In genomic region chr5:35671474-35671891, GRCm38 (mm10) we compare ENCODE assay signal across 8 mouse cellular contexts. TPM values are rescaled to one million over a fixed set of nuclear protein-coding genes. Genes with fewer than 3 reads are reported as not detected.
DNase-seq lines count a peak whose midpoint lies in the region; ATAC-seq and TF ChIP-seq lines count a peak whose summit lies in the region.

No protein-coding gene starts in this region.

- no peak overlapping the region for H3K4me3 ChIP-seq in hindbrain, embryonic 10.5 days
- no peak overlapping the region for H3K4me3 ChIP-seq in hindbrain, embryonic 11.5 days (ENCODE audit: low read depth, low read length)
- H3K4me3 ChIP-seq in heart, embryonic 14.5 days (ENCODE audit: control insufficient read depth in 1 of 2, insufficient read depth in 1 of 2, low read depth in 1 of 2, low read length in 2 of 2), result no peak overlapping the region
- H3K4me3 ChIP-seq in lung, embryonic 16.5 days (ENCODE audit: low read length), result no peak overlapping the region
- H3K4me3 ChIP-seq in stomach, postnatal 0 days (ENCODE audit: low read depth, low read length), result no peak overlapping the region

- no peak for TF ChIP-seq EP300 in stomach, postnatal 0 days (optimal IDR thresholded peaks at IDR 0.05)

- ATAC-seq in hindbrain, embryonic 11.5 days (ENCODE audit: low FRiP score), result no peak
- ATAC-seq in heart, embryonic 14.5 days (ENCODE audit: insufficient number of reproducible peaks, insufficient read depth, low FRiP score, low read depth), result peak; percentile 16; the same call in 1 of the 2 replicates
- ATAC-seq in lung, embryonic 16.5 days (ENCODE audit: low read depth), result peak; percentile 58
- ATAC-seq in stomach, postnatal 0 days (ENCODE audit: low FRiP score, low TSS enrichment), result peak; percentile 59

- H3K4me2 ChIP-seq in hindbrain, embryonic 11.5 days (replicated peaks; ENCODE audit: low read depth, low read length), result no peak overlapping the region
- no peak overlapping the region for H3K4me2 ChIP-seq in heart, embryonic 14.5 days (ENCODE audit: low read length)
- no peak overlapping the region for H3K4me2 ChIP-seq in lung, embryonic 16.5 days (ENCODE audit: low read depth, low read length)
- no peak overlapping the region for H3K4me2 ChIP-seq in stomach, postnatal 0 days (replicated peaks; ENCODE audit: low read depth)

- H3K9me3 ChIP-seq in hindbrain, embryonic 10.5 days, result no peaks in the 10 kb centered on the region
- H3K9me3 ChIP-seq in hindbrain, embryonic 11.5 days (ENCODE audit: control insufficient read depth, low read length), result no peaks in the 10 kb centered on the region
- H3K9me3 ChIP-seq in heart, embryonic 14.5 days (ENCODE audit: control insufficient read depth, low read length), result no peaks in the 10 kb centered on the region
- no peaks in the 10 kb centered on the region for H3K9me3 ChIP-seq in lung, embryonic 16.5 days (ENCODE audit: control insufficient read depth, low read length)
- no peaks in the 10 kb centered on the region for H3K9me3 ChIP-seq in stomach, postnatal 0 days (ENCODE audit: control insufficient read depth, low read length)

- peaks cover 71% of the 10 kb centered on the region for H3K4me1 ChIP-seq in hindbrain, embryonic 10.5 days (replicated peaks)
- no peaks in the 10 kb centered on the region for H3K4me1 ChIP-seq in hindbrain, embryonic 11.5 days (replicated peaks; ENCODE audit: control insufficient read depth, insufficient read depth, low read length)
- H3K4me1 ChIP-seq in heart, embryonic 14.5 days (ENCODE audit: control insufficient read depth in 2 of 2, insufficient read depth in 2 of 2, low read length in 2 of 2), result peaks cover 54 to 56% of the 10 kb centered on the region in 2 experiments
- peaks cover 55% of the 10 kb centered on the region for H3K4me1 ChIP-seq in lung, embryonic 16.5 days (replicated peaks; ENCODE audit: control insufficient read depth, insufficient read depth, low read length)
- H3K4me1 ChIP-seq in stomach, postnatal 0 days (replicated peaks; ENCODE audit: control insufficient read depth, insufficient read depth), result peaks cover 35% of the 10 kb centered on the region

- TF ChIP-seq CTCF in stomach, postnatal 0 days (IDR thresholded peaks at IDR 0.05; ENCODE audit: low read depth), result no peak

- WGBS in hindbrain, embryonic 10.5 days, result 76% methylated on average over 9 of the region's 9 CpGs
- WGBS in hindbrain, embryonic 11.5 days, result 74% methylated on average over 9 of the region's 9 CpGs
- 33% methylated on average over 9 of the region's 9 CpGs for WGBS in heart, embryonic 14.5 days
- WGBS in lung, embryonic 16.5 days, result 43% methylated on average over 9 of the region's 9 CpGs
- 42% methylated on average over 9 of the region's 9 CpGs for WGBS in stomach, postnatal 0 days

- H3K27me3 ChIP-seq in hindbrain, embryonic 10.5 days (ENCODE audit: insufficient read depth, poor library complexity, severe bottlenecking), result peaks cover under 1% of the 10 kb centered on the region; the same call in 1 of the 2 replicates
- no peaks in the 10 kb centered on the region for H3K27me3 ChIP-seq in hindbrain, embryonic 11.5 days (ENCODE audit: control insufficient read depth, insufficient read depth, low read length)
- H3K27me3 ChIP-seq in heart, embryonic 14.5 days (ENCODE audit: control insufficient read depth, insufficient read depth, low read length), result no peaks in the 10 kb centered on the region
- H3K27me3 ChIP-seq in lung, embryonic 16.5 days (ENCODE audit: control insufficient read depth, insufficient read depth, low read depth, low read length), result no peaks in the 10 kb centered on the region
- no peaks in the 10 kb centered on the region for H3K27me3 ChIP-seq in stomach, postnatal 0 days (ENCODE audit: control insufficient read depth, insufficient read depth, low read length)

- H3K9ac ChIP-seq in hindbrain, embryonic 11.5 days (ENCODE audit: low read depth, low read length), result no peak overlapping the region
- H3K9ac ChIP-seq in heart, embryonic 14.5 days (ENCODE audit: low read length), result no peak overlapping the region
- no peak overlapping the region for H3K9ac ChIP-seq in lung, embryonic 16.5 days (ENCODE audit: low read length)
- no peak overlapping the region for H3K9ac ChIP-seq in stomach, postnatal 0 days (ENCODE audit: low read length)

- DNase-seq in hindbrain, embryonic 10.5 days (ENCODE audit: low spot score), result peak; percentile 18
- no peak for DNase-seq in hindbrain, embryonic 11.5 days (ENCODE audit: low spot score)
- DNase-seq in cerebellum, postnatal 36 days, result peak; percentile 31 to 36
- DNase-seq in kidney, postnatal 4 days, result peak; percentile 59 to 73
- peak; percentile 73 for DNase-seq in stomach, postnatal 0 days (ENCODE audit: low spot score)
- DNase-seq in embryo, embryonic 9.5 days (ENCODE audit: extremely low spot score), result no peak

- no peaks in the 10 kb centered on the region for H3K36me3 ChIP-seq in hindbrain, embryonic 10.5 days
- no peaks in the 10 kb centered on the region for H3K36me3 ChIP-seq in hindbrain, embryonic 11.5 days (ENCODE audit: control insufficient read depth, insufficient read depth, low read length)
- H3K36me3 ChIP-seq in heart, embryonic 14.5 days (ENCODE audit: control insufficient read depth, insufficient read depth, low read length), result no peaks in the 10 kb centered on the region
- no peaks in the 10 kb centered on the region for H3K36me3 ChIP-seq in lung, embryonic 16.5 days (ENCODE audit: control insufficient read depth, insufficient read depth, low read length)
- H3K36me3 ChIP-seq in stomach, postnatal 0 days (ENCODE audit: control insufficient read depth, insufficient read depth, low read length), result no peaks in the 10 kb centered on the region

- H3K27ac ChIP-seq in hindbrain, embryonic 10.5 days, result peak overlapping the region; percentile 72
- H3K27ac ChIP-seq in hindbrain, embryonic 11.5 days (ENCODE audit: low read depth, low read length), result no peak overlapping the region
- H3K27ac ChIP-seq in heart, embryonic 14.5 days (replicated peaks in 1 of 2; ENCODE audit: control insufficient read depth in 1 of 2, insufficient read depth in 1 of 2, low read depth in 2 of 2, low read length in 2 of 2), result peak overlapping the region; percentile 9 to 61; a peak in 3 of 4 replicates
- peak overlapping the region; percentile 79 for H3K27ac ChIP-seq in lung, embryonic 16.5 days (ENCODE audit: low read length)
- peak overlapping the region; percentile 88 for H3K27ac ChIP-seq in stomach, postnatal 0 days (replicated peaks)

RNA-seq across cellular contexts. Expression of gene Htra3, which starts 8.1 kb away (rescaled TPM):
- 5.4 and 8.9 TPM in 2 replicates for polyA plus RNA-seq in hindbrain, embryonic 10.5 days (2016; fragmentation: Nextera tagmentation; extraction: Ambion mirVana)
- polyA plus RNA-seq in hindbrain, embryonic 11.5 days (2014; fragmentation: Nextera tagmentation; extraction: Ambion mirVana), result 4.7 and 6.2 TPM in 2 replicates
- polyA plus RNA-seq in heart, embryonic 14.5 days (2014; fragmentation: Nextera tagmentation; extraction: Ambion mirVana), result 7.6 and 7.8 TPM in 2 replicates
- 36.9 and 37.9 TPM in 2 replicates for polyA plus RNA-seq in lung, embryonic 16.5 days (2015; fragmentation: Nextera tagmentation; extraction: Ambion mirVana)
- 39.4 and 47.5 TPM in 2 replicates for polyA plus RNA-seq in stomach, postnatal 0 days (2015; fragmentation: Nextera tagmentation; extraction: Ambion mirVana)

Comparison
In these comparisons a context has a peak if more than half of its experiments do, and no peak if none do; other contexts are left out.
1. DNase-seq: peak in hindbrain, embryonic 10.5 days (single experiment), cerebellum, postnatal 36 days (2 of 2), kidney, postnatal 4 days (2 of 2) and stomach, postnatal 0 days (single experiment); none in hindbrain, embryonic 11.5 days (single experiment) and embryo, embryonic 9.5 days (single experiment).